Mouse (Mus musculus) embryonic facial prominence, embryonic 15.5 days (tissue): ENCODE data around the gene Osgin1. TPM values are rescaled to one million over a fixed set of nuclear protein-coding genes. Genes with fewer than 3 reads are reported as not detected.

Source experiments
- ATAC-seq: fragments of 200-750 bp; cut with Nextera tagmentation; 2 replicates; pipeline ENCODE4 v1.8.0; 2017; ENCODE audit warnings: low read depth, moderate TSS enrichment; ENCODE audit not compliant: insufficient number of reproducible peaks, low FRiP score, low TSS enrichment
- H3K27ac ChIP-seq: fragments of 300-500 bp; sonication (generic); replicated peaks from 2 replicates; pipeline ENCODE4 v1.5.1; 2015; ENCODE audit warnings: mild to moderate bottlenecking, inconsistent platforms
- H3K27me3 ChIP-seq: fragments of 300-500 bp; sonication (generic); 2 replicates; pipeline ENCODE4 v1.6.1; 2015; ENCODE audit warnings: inconsistent platforms
- H3K36me3 ChIP-seq: fragments of 300-500 bp; sonication (generic); 2 replicates; pipeline ENCODE4 v1.6.1; 2015; ENCODE audit warnings: mild to moderate bottlenecking, inconsistent platforms
- H3K4me1 ChIP-seq: fragments of 300-500 bp; sonication (generic); 2 replicates; pipeline ENCODE4 v1.6.1; 2015; ENCODE audit warnings: inconsistent platforms
- H3K4me2 ChIP-seq: fragments of 300-500 bp; sonication (generic); replicated peaks from 2 replicates; pipeline ENCODE4 v1.6.1; 2015; ENCODE audit warnings: mild to moderate bottlenecking, inconsistent platforms
- H3K4me3 ChIP-seq: fragments of 300-500 bp; sonication (generic); replicated peaks from 2 replicates; pipeline ENCODE4 v1.5.1; 2015; ENCODE audit warnings: mild to moderate bottlenecking, inconsistent platforms
- H3K9ac ChIP-seq: fragments of 300-500 bp; sonication (generic); 2 replicates; pipeline ENCODE4 v1.6.1; 2015; ENCODE audit warnings: inconsistent platforms
- H3K9me3 ChIP-seq: fragments of 300-500 bp; sonication (generic); replicated peaks from 2 replicates; pipeline ENCODE4 v1.6.1; 2016; ENCODE audit warnings: inconsistent platforms
- WGBS: fragments of 180-500 bp; shearing (Covaris S2); methylation state at CpG from one replicate; pipeline ENCODE4 v1.1.7; 2015; 5-methylcytosine and 5-hydroxymethylcytosine counted together
- polyA plus RNA-seq: library from polyadenylated mRNA; unstranded; fragments of >200 nt; fragmentation: Nextera tagmentation; extraction: Ambion mirVana; gene quantifications from 2 replicates; pipeline ENCODE4 v1.2.1, GENCODE M21; 2015

Osgin1 gene
- polyA plus RNA-seq = 2.1 and 3.0 TPM in 2 replicates

DNA sequence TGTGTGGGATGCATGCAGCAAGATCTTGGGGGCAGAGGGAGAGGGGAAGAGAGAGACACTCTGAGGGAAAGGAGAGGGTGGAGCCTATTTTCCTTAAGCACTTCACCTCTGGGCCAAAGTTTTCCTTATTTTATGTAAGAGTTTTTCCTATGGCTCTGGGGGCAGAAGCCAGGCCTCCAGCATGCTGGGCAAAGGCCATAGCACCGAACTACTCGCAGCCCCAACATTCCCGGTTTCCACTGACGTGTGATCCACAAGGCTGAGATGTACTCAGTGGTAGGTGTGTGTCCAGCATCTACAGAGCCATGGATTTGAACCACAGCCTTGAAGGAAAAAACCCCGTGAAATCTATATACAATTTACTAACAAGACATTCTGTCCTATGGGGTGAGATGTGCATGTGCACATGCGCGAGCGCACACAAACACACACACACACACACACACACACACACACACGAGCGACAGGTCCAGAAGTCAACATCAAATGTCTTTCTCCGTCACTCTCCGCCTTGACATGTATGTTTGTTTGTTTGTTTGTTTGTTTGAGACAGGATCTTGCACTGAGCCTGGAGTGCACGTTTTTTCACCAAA is at the start of gene Osgin1:
Gene Osgin1 (plus strand): TSS at position 543 of the 593 bp plus-strand sequence.
- WGBS = 90% methylated on average over 13 of the region's 13 CpGs
- H3K27me3 ChIP-seq = no peaks in the 10 kb centered on the region
- H3K4me1 ChIP-seq = peaks cover 12% of the 10 kb centered on the region
- no peak within 1 kb of the TSS for H3K4me2 ChIP-seq
- no peaks in the 10 kb centered on the region for H3K9me3 ChIP-seq
- H3K4me3 ChIP-seq = no peak within 1 kb of the TSS
- no peaks in the 10 kb centered on the region for H3K36me3 ChIP-seq
- no peak for ATAC-seq
- no peak within 1 kb of the TSS for H3K9ac ChIP-seq
- no peak within 1 kb of the TSS for H3K27ac ChIP-seq

DNA sequence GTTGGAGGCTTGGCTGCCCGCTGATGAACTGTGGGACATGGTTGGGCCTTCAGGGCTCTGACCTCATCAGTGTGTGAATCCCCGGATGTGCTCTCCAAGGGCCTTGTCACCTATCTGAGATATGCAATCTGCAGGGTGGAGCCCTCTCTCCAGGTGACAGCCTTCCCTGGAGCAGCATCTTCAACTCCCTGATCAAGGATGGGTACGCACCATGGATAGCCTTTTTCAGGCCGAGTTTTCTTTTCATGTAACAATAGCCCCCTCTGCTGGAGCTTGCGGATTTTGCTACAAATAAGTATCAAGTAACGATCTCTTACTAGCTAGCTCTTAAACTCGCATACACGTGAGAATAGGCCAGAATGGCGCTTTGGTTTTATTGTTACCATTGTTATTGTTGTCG is 49.4 kb upstream of the Osgin1 start:
- WGBS = 24% methylated on average over 10 of the region's 10 CpGs
- H3K9ac ChIP-seq = no peak overlapping the region
- H3K4me3 ChIP-seq = no peak overlapping the region
- H3K4me2 ChIP-seq = no peak overlapping the region
- ATAC-seq = no peak
- H3K9me3 ChIP-seq = no peaks in the 10 kb centered on the region
- no peaks in the 10 kb centered on the region for H3K4me1 ChIP-seq
- no peaks in the 10 kb centered on the region for H3K36me3 ChIP-seq
- no peak overlapping the region for H3K27ac ChIP-seq
- no peaks in the 10 kb centered on the region; the same call in 1 of the 2 replicates for H3K27me3 ChIP-seq

DNA sequence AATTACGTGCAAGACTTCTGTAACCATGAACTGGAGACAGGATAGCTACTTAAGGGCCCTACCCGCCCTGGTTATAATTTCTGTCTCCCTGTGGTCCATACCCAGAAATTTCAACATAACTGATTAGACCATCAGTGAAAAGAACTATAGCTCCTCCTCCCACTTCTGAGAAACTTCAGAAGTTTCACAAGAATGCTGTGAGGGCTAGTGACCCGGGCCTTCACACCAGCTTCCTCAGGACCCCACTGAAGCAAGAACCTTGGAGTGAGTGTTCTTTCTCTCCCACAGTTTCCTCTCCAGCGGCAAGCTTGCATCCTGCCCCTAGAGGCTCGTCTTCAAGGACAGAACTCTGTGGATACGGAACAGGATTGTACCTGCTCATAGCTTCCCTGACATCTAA is 48.1 kb upstream of the Osgin1 start:
- Histone ChIP-seq H3K4me2 (no peak overlapping the region), H3K4me1 (no peaks in the 10 kb centered on the region), H3K27ac (no peak overlapping the region), H3K36me3 (no peaks in the 10 kb centered on the region), H3K9ac (no peak overlapping the region), H3K27me3 (no peaks in the 10 kb centered on the region; the same call in 1 of the 2 replicates), H3K9me3 (no peaks in the 10 kb centered on the region), H3K4me3 (no peak overlapping the region)
- no peak for ATAC-seq
- 65% methylated on average over 6 of the region's 6 CpGs for WGBS

DNA sequence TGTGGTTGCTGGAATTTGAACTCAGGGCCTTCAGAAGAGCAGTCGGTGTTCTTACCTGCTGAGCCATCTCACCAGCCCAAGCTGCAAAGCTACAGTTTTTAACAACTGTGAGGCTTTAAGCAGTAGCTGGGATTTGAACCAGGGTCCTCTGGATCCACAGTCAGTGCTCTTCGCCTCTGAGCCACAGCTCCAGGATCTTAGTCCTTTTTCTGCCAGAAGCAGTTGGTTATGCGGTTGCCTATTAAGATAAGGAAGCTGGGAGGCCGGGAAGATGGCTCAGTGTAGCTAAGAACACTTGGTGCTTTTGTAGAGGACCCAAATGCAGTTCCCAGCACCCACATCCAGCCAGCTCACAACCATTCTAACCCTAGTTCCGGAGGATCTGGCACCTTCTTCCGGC is 46.9 kb upstream of the Osgin1 start:
- H3K4me2 ChIP-seq = no peak overlapping the region
- H3K4me1 ChIP-seq = no peaks in the 10 kb centered on the region
- no peak overlapping the region for H3K4me3 ChIP-seq
- H3K9me3 ChIP-seq = no peaks in the 10 kb centered on the region
- H3K9ac ChIP-seq = no peak overlapping the region
- no peak overlapping the region for H3K27ac ChIP-seq
- 80% methylated on average over 6 of the region's 6 CpGs for WGBS
- H3K36me3 ChIP-seq = no peaks in the 10 kb centered on the region
- no peak for ATAC-seq
- no peaks in the 10 kb centered on the region; the same call in 1 of the 2 replicates for H3K27me3 ChIP-seq

DNA sequence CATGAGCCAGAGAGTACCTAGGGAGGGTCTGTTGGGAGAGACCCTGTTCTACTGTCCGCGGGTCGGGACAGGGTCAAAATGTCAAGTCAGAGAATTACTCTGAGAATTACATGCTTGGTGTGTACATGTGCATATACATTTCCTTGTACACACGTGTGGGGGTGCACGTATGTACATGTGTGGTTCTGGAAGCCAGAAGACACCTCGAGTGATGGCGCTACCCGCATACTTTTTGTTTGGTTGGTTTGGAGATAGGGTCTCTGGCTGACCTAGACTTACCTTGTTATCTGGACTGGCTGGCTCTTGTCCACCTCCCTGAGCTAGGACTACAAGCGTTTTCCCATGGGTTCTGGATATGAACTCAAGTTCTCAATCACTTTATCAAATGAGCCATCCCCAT is 39.8 kb upstream of the Osgin1 start:
- 76% methylated on average over 9 of the region's 9 CpGs for WGBS
- Histone ChIP-seq H3K36me3 (no peaks in the 10 kb centered on the region), H3K27me3 (no peaks in the 10 kb centered on the region), H3K27ac (peak overlapping the region; percentile 76; the same call in 1 of the 2 replicates), H3K9ac (peak overlapping the region; percentile 85), H3K4me2 (peak overlapping the region; percentile 97), H3K4me1 (peaks cover 20% of the 10 kb centered on the region), H3K4me3 (peak overlapping the region; percentile 81), H3K9me3 (no peaks in the 10 kb centered on the region)
- ATAC-seq = 0 out of 2 replicates have a peak, but pooled peaks have one; percentile 7

DNA sequence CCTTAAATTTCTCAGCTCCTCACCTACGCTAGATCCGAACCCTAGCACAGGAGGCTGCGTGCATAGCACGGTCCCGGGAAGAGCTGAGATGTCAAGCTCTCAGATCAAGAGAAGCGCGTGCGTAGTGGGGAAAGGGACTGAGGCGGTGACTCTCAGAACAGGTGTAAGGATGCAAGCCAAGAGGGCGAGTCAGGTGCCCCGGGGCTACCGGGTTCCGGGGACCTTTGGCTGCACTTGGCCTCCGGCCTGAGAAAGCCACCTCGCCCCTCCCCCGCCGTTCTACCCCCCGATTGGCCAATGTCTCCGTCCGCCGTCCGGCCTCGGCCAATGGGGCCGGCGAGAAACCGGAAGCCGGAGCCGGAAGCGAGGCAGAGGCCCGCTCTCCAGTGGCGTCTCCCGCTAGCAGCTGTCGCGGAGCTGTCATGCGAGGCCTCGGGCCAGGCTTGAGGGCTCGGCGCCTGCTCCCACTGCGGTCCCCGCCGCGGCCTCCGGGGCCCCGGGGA is 39.3 kb upstream of the Osgin1 start, which contains the start of gene Mlycd:
Gene Mlycd (plus strand): TSS at position 355 of the 503 bp plus-strand sequence.
- H3K4me3 ChIP-seq = peak within 1 kb of the TSS; percentile 81
- no peaks in the 10 kb centered on the region for H3K9me3 ChIP-seq
- WGBS = 1% methylated on average over 44 of the region's 44 CpGs
- H3K27me3 ChIP-seq = no peaks in the 10 kb centered on the region
- peaks cover 20% of the 10 kb centered on the region for H3K4me1 ChIP-seq
- H3K27ac ChIP-seq = peak within 1 kb of the TSS; percentile 76; the same call in 1 of the 2 replicates
- peak within 1 kb of the TSS; percentile 97 for H3K4me2 ChIP-seq
- H3K9ac ChIP-seq = peak within 1 kb of the TSS; percentile 85
- no peaks in the 10 kb centered on the region for H3K36me3 ChIP-seq
- ATAC-seq = peak; percentile 92

DNA sequence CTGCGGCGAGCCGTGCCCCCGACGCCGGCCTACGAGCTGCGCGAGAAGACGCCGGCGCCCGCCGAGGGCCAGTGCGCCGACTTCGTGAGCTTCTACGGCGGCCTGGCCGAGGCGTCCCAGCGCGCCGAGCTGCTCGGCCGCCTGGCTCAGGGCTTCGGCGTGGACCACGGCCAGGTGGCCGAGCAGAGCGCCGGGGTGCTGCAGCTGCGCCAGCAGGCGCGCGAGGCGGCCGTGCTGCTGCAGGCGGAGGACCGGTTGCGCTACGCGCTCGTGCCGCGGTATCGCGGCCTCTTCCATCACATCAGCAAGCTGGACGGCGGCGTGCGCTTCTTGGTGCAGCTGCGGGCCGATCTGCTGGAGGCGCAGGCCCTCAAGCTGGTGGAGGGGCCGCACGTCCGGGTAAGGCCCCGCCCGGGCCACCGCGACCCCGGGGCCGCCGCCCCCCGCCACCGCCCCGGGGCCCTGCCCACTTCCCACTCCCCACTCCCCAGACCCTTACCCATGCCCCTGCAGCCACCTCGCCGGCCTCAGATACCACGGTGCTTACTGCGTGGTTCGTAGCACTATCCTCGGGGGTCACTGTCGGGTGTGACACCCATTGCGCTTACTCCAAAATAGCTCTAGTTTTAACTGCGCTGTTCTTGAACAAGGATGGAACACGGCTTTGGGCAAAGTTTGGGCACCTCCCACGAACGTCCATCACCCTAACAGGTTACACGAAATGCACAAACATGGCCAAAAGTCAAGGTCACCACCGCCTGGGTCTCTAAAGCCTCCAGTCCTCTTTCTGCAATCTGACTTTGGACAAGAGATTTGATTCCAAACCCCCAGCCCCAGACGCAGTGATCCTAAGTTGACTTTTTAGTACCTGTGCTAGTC is 38.6 kb upstream of the Osgin1 start:
- H3K9me3 ChIP-seq = no peaks in the 10 kb centered on the region
- H3K9ac ChIP-seq = peak overlapping the region; percentile 85
- H3K27ac ChIP-seq = peak overlapping the region; percentile 76; the same call in 1 of the 2 replicates
- peak; percentile 51 for ATAC-seq
- WGBS = 5% methylated on average over 73 of the region's 83 CpGs
- H3K4me2 ChIP-seq = peak overlapping the region; percentile 97
- H3K4me1 ChIP-seq = peaks cover 20% of the 10 kb centered on the region
- H3K36me3 ChIP-seq = no peaks in the 10 kb centered on the region
- no peaks in the 10 kb centered on the region for H3K27me3 ChIP-seq
- peak overlapping the region; percentile 81 for H3K4me3 ChIP-seq

DNA sequence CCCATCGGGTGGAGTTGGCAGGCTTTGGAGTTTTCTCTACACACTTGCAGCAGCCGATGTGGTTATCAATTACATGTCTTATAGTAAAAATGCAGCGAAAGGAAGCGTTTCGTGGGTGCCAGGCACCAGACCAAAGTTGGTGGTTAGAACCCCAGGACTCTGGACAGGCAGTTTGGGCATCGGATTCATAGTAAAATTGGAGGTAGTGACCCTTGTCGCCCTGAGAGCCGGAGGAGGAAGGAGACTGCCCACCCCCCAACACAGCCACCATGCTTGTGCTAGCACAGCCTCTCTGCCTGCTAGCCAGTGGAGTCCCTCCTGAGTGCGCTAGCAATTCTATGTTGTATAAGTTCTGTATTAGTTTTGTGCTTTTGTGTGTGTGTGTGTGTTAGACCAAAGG is 35.4 kb upstream of the Osgin1 start:
- H3K4me2 ChIP-seq = no peak overlapping the region
- H3K4me1 ChIP-seq = peaks cover 20% of the 10 kb centered on the region
- H3K27ac ChIP-seq = no peak overlapping the region
- H3K9me3 ChIP-seq = no peaks in the 10 kb centered on the region
- H3K4me3 ChIP-seq = no peak overlapping the region
- H3K27me3 ChIP-seq = no peaks in the 10 kb centered on the region
- no peak overlapping the region for H3K9ac ChIP-seq
- peaks cover 8% of the 10 kb centered on the region; the same call in 1 of the 2 replicates for H3K36me3 ChIP-seq
- WGBS = 82% methylated on average over 9 of the region's 9 CpGs
- ATAC-seq = no peak

DNA sequence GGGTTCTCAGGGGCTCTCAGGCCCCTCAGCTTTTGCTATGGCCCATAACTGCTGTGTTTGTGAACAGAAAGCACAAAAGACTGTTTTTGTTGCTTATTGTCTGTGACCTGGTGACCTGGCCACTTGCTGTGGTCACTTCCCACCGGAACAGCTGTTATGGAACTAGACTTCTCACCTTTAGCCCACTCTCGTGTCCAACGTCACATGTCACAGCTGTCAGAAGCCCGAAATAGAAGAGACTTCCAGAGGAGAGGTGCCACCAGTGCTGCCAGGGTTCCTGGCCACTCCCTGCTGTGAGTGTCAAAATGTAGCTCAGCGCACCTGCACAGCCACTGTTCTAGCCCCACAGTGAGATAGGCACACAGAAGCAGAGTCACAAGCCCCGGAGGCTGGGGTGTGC is 34.7 kb upstream of the Osgin1 start:
- no peak overlapping the region for H3K9ac ChIP-seq
- H3K4me1 ChIP-seq = peaks cover 17% of the 10 kb centered on the region
- no peaks in the 10 kb centered on the region for H3K9me3 ChIP-seq
- no peak overlapping the region for H3K4me3 ChIP-seq
- no peak overlapping the region for H3K27ac ChIP-seq
- 77% methylated on average over 6 of the region's 6 CpGs for WGBS
- H3K4me2 ChIP-seq = no peak overlapping the region
- H3K36me3 ChIP-seq = peaks cover 15% of the 10 kb centered on the region
- no peaks in the 10 kb centered on the region for H3K27me3 ChIP-seq
- ATAC-seq = no peak

DNA sequence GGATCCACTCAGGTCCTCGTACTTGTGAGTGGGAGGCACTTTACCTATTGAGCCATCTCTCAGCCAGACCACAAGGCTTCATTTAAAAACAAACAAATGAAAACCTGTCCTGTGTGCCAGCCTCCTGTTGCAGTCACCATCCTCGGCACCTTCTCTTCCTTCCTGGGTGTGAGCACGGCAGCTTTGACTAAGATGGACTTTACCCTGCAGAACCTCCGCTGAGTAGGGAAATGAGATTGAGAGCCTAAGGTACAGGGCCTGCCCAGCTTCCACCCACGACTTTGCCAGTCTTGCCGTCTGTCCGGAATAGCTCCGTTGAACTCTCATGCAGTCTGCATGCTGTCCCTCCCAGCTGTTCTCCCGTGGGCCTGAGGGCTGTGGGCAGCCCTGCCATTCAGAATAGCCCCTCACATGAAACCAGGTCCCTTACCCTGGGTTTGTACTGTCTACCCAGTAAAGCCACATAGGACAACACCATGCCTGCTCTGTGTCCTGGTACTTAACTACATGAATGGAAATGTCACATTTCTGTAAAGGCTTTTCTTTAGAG is 33.7 kb upstream of the Osgin1 start:
- H3K9me3 ChIP-seq = no peaks in the 10 kb centered on the region
- no peak overlapping the region for H3K9ac ChIP-seq
- ATAC-seq = no peak
- peaks cover 13% of the 10 kb centered on the region for H3K4me1 ChIP-seq
- H3K4me3 ChIP-seq = no peak overlapping the region
- WGBS = 79% methylated on average over 9 of the region's 9 CpGs
- no peaks in the 10 kb centered on the region for H3K27me3 ChIP-seq
- H3K36me3 ChIP-seq = peaks cover 20% of the 10 kb centered on the region
- no peak overlapping the region for H3K27ac ChIP-seq
- no peak overlapping the region for H3K4me2 ChIP-seq

DNA sequence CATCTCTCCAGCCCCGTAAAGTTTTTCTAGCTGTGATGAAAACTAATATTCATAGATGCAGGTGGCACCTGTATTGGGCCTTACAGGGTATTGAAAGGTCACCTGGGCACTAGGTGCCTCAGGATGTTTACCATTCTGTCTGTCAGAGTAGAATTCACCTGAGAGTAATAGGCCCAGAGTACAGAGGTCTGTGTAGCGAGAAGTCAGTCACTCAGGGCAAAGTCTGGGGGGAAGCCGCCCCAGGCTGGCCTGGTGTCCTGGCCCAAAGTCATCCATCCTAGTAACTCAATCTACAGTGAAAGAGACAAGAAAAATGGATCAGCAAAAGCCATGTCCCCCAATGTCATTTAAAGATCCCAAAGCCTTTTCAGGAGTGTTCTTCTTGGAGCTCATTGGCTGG is 33.0 kb upstream of the Osgin1 start:
- H3K9ac ChIP-seq = no peak overlapping the region
- H3K27me3 ChIP-seq = no peaks in the 10 kb centered on the region
- H3K4me1 ChIP-seq = 0 out of 2 replicates have a peak, but pooled peaks cover 6% of the 10 kb centered on the region
- 83% methylated on average over 3 of the region's 3 CpGs for WGBS
- peaks cover 20% of the 10 kb centered on the region for H3K36me3 ChIP-seq
- no peak for ATAC-seq
- no peak overlapping the region for H3K4me2 ChIP-seq
- no peak overlapping the region for H3K27ac ChIP-seq
- H3K4me3 ChIP-seq = no peak overlapping the region
- no peaks in the 10 kb centered on the region for H3K9me3 ChIP-seq
